Mouse (Mus musculus): ENCODE results near the gene Fmnl2.

- TF ChIP-seq CTCF (IDR thresholded peaks at IDR 0.05; ENCODE audit: control insufficient read depth, insufficient read depth, insufficient replicate concordance, low read depth, low read length) (no peak), POLR2A (IDR thresholded peaks at IDR 0.05; ENCODE audit: control insufficient read depth, low read depth, low read length) (no peak)
Observed at GRCm38 (mm10) chr2:53061363-53062000, 203.8 kb downstream of the Fmnl2 start.

Measured in testis, adult 2 months (tissue).